Mouse (Mus musculus) embryonic facial prominence, embryonic 13.5 days (tissue): ENCODE measurements around the gene Apbb2. TPM values are rescaled to one million over a fixed set of nuclear protein-coding genes. Genes with fewer than 3 reads are reported as not detected.

ENCODE experiments used
- ATAC-seq: fragments of 200-750 bp; cut with Nextera tagmentation; 2 replicates; pipeline ENCODE4 v1.8.0; 2017; ENCODE audit warnings: low read depth; ENCODE audit not compliant: insufficient number of reproducible peaks, insufficient read depth, low FRiP score, low TSS enrichment
- H3K27ac ChIP-seq: fragments of 300-500 bp; sonication (generic); 2 replicates; pipeline ENCODE4 v1.5.1; 2015; ENCODE audit warnings: moderate library complexity, mild to moderate bottlenecking, inconsistent platforms
- H3K27me3 ChIP-seq: fragments of 300-500 bp; sonication (generic); 2 replicates; pipeline ENCODE4 v1.6.1; 2015; ENCODE audit warnings: mild to moderate bottlenecking, inconsistent platforms
- H3K36me3 ChIP-seq: fragments of 300-500 bp; sonication (generic); 2 replicates; pipeline ENCODE4 v1.6.1; 2015; ENCODE audit warnings: mild to moderate bottlenecking, inconsistent platforms
- H3K4me1 ChIP-seq: fragments of 300-500 bp; sonication (generic); 2 replicates; pipeline ENCODE4 v1.6.1; 2015; ENCODE audit warnings: inconsistent platforms
- H3K4me2 ChIP-seq: fragments of 300-500 bp; sonication (generic); 2 replicates; pipeline ENCODE4 v1.6.1; 2015; ENCODE audit warnings: moderate library complexity, mild to moderate bottlenecking, inconsistent platforms
- H3K4me3 ChIP-seq: fragments of 300-500 bp; sonication (generic); 2 replicates; pipeline ENCODE4 v1.5.1; 2015; ENCODE audit warnings: mild to moderate bottlenecking, inconsistent platforms
- H3K9ac ChIP-seq: fragments of 300-500 bp; sonication (generic); 2 replicates; pipeline ENCODE4 v1.6.1; 2015; ENCODE audit warnings: mild to moderate bottlenecking, inconsistent platforms
- H3K9me3 ChIP-seq: fragments of 300-500 bp; sonication (generic); 2 replicates; pipeline ENCODE4 v1.6.1; 2016; ENCODE audit warnings: inconsistent platforms
- WGBS: fragments of 180-500 bp; shearing (Covaris S2); methylation state at CpG from one replicate; pipeline ENCODE4 v1.1.7; 2015; ENCODE audit warnings: mixed read lengths; 5-methylcytosine and 5-hydroxymethylcytosine counted together
- polyA plus RNA-seq: library from polyadenylated mRNA; unstranded; fragments of >200 nt; fragmentation: Nextera tagmentation; extraction: Ambion mirVana; gene quantifications from 2 replicates; pipeline ENCODE4 v1.2.1, GENCODE M21; 2015

Gene Apbb2
- polyA plus RNA-seq, 1 experiment from 2014 or later, result 74.1 TPM

DNA sequence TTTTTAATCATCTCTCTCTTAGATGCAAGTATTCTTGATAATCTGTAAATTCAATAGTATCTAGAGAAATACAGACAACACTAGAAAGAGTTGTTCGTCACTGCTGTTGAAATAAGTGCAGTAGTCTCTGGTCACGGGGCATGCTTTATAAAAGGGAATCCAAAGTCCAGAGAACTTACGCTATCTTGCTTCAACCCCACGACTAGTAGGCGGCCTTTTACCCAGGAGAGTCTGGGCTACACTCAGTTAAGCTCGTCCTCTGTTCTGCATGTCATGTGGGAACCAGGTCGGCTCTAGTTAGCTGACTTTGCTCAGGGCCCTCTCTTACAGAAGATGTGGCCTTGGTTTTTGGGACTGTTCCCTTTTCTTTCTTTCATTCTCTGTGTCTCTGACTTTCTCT lies 289.8 kb downstream of the Apbb2 start:
- Histone ChIP-seq H3K36me3 (no peaks in the 10 kb centered on the region), H3K4me3 (no peak overlapping the region), H3K4me1 (peaks cover 15% of the 10 kb centered on the region), H3K4me2 (no peak overlapping the region), H3K27ac (no peak overlapping the region), H3K9ac (no peak overlapping the region), H3K27me3 (no peaks in the 10 kb centered on the region), H3K9me3 (no peaks in the 10 kb centered on the region)
- no peak for ATAC-seq
- 81% methylated on average over 7 of the region's 7 CpGs for WGBS

GRCm38 (mm10) chr5:66327949-66328726 lies 290.4 kb downstream of the Apbb2 start:
- Histone ChIP-seq H3K9me3 (no peaks in the 10 kb centered on the region), H3K27me3 (no peaks in the 10 kb centered on the region), H3K4me3 (no peak overlapping the region), H3K4me1 (peaks cover 15% of the 10 kb centered on the region), H3K9ac (no peak overlapping the region), H3K4me2 (no peak overlapping the region), H3K36me3 (no peaks in the 10 kb centered on the region), H3K27ac (0 out of 2 replicates have a peak overlapping the region, but pooled peaks have one; percentile 7)
- ATAC-seq, result no peak
- WGBS, result 39% methylated on average over 19 of the region's 19 CpGs

DNA sequence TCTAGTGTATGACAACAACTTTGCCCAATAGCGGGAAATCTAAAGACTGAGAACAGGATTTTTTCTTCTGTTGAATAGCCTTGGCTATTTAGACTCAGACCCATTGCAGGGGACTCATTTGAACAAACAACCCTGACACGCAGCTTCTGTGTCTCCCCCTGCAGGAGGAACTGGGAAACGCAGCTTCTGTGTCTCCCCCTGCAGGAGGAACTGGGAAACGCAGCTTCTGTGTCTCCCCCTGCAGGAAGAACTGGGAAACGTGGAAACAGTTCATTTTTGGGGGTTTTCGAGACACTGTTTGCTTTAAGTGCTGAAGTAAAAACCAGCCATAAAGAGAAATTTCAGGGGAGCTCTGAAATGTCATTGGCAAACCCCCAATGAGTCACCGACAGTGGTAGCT lies 292.2 kb downstream of the Apbb2 start:
- no peak overlapping the region for H3K9ac ChIP-seq
- no peaks in the 10 kb centered on the region for H3K36me3 ChIP-seq
- no peak overlapping the region for H3K4me3 ChIP-seq
- no peak overlapping the region for H3K27ac ChIP-seq
- ATAC-seq, result no peak
- H3K4me2 ChIP-seq, result no peak overlapping the region
- no peaks in the 10 kb centered on the region for H3K9me3 ChIP-seq
- WGBS, result 80% methylated on average over 7 of the region's 7 CpGs
- H3K4me1 ChIP-seq, result peaks cover 15% of the 10 kb centered on the region
- H3K27me3 ChIP-seq, result no peaks in the 10 kb centered on the region

DNA sequence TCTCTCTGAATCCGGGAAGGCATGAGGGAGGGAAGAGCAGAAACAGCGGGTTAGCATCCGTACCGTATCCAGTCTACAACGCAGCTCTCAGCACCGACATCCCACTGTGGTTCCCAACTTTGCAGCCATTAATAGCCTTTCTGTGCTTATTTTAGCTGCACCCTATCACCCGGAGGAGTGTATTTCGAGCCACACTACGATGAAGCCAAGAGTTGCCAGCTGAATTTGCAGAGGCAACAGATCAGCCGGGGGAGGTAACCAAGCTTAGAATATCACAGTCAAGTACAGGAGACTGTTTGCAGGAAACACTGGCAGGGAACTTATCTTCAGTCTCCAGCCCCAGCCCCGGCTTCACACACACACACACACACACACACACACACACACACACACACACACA lies 295.0 kb downstream of the Apbb2 start:
- Histone ChIP-seq H3K9me3 (no peaks in the 10 kb centered on the region), H3K27me3 (no peaks in the 10 kb centered on the region), H3K36me3 (no peaks in the 10 kb centered on the region), H3K4me1 (peaks cover 21% of the 10 kb centered on the region), H3K4me2 (no peak overlapping the region), H3K27ac (no peak overlapping the region), H3K9ac (no peak overlapping the region), H3K4me3 (no peak overlapping the region)
- 83% methylated on average over 11 of the region's 11 CpGs for WGBS
- no peak for ATAC-seq

DNA sequence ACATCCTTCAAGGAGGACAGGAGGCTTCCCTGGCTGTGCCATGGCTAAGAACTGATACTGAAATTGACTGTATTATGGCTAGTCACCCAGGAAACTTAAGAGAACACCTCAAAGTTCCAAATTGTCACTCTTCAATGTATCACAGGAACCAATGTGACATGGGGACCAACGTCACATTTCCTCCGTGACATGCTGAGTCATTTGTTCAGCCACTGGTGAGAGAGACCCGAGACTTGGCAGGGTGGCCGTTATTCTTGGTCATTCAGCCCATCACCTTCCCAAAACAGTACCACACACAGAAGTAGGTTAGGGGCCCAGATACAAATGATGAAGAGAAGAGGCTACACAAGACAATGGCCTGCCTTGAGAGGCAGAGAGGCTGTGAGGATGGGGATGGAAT lies 295.5 kb downstream of the Apbb2 start:
- WGBS, result 98% methylated on average over 4 of the region's 4 CpGs
- H3K9ac ChIP-seq, result no peak overlapping the region

GRCm38 (mm10) chr5:66319827-66320404 lies 298.7 kb downstream of the Apbb2 start:
- Histone ChIP-seq H3K9me3 (no peaks in the 10 kb centered on the region), H3K36me3 (no peaks in the 10 kb centered on the region), H3K27ac (peak overlapping the region; percentile 39; the same call in 1 of the 2 replicates), H3K27me3 (no peaks in the 10 kb centered on the region), H3K9ac (no peak overlapping the region), H3K4me1 (peaks cover 11% of the 10 kb centered on the region; the same call in 1 of the 2 replicates), H3K4me2 (peak overlapping the region; percentile 18), H3K4me3 (no peak overlapping the region)
- no peak for ATAC-seq
- WGBS, result 31% methylated on average over 14 of the region's 14 CpGs

More for the DNA sequence above, 295.5 kb downstream of the Apbb2 start:
- Histone ChIP-seq H3K4me3 (no peak overlapping the region), H3K9me3 (no peaks in the 10 kb centered on the region), H3K27me3 (no peaks in the 10 kb centered on the region), H3K27ac (no peak overlapping the region), H3K4me2 (no peak overlapping the region), H3K4me1 (peaks cover 17% of the 10 kb centered on the region), H3K36me3 (no peaks in the 10 kb centered on the region)
- ATAC-seq, result no peak

- no peak overlapping the region for H3K4me3 ChIP-seq
- H3K27me3 ChIP-seq, result no peaks in the 10 kb centered on the region
- H3K4me2 ChIP-seq, result peak overlapping the region; percentile 18; the same call in 1 of the 2 replicates
- WGBS, result 65% methylated on average over 6 of the region's 6 CpGs
- no peaks in the 10 kb centered on the region for H3K36me3 ChIP-seq
- ATAC-seq, result no peak
- no peak overlapping the region for H3K9ac ChIP-seq
- peaks cover 8% of the 10 kb centered on the region; the same call in 1 of the 2 replicates for H3K4me1 ChIP-seq
- H3K9me3 ChIP-seq, result no peaks in the 10 kb centered on the region
- peak overlapping the region; percentile 39; the same call in 1 of the 2 replicates for H3K27ac ChIP-seq
These were observed 299.2 kb downstream of the Apbb2 start for GRCm38 (mm10) chr5:66319341-66319740.

- WGBS, result 88% methylated on average over 5 of the region's 5 CpGs
- Histone ChIP-seq H3K4me2 (no peak overlapping the region), H3K36me3 (peaks cover 9% of the 10 kb centered on the region; the same call in 1 of the 2 replicates), H3K27me3 (no peaks in the 10 kb centered on the region), H3K4me1 (peaks cover 6% of the 10 kb centered on the region; the same call in 1 of the 2 replicates), H3K4me3 (no peak overlapping the region), H3K27ac (no peak overlapping the region), H3K9me3 (no peaks in the 10 kb centered on the region), H3K9ac (no peak overlapping the region)
- ATAC-seq, result no peak
These were observed 302.8 kb downstream of the Apbb2 start for GRCm38 (mm10) chr5:66315791-66316190.

GRCm38 (mm10) chr5:66310806-66311205 lies 307.8 kb downstream of the Apbb2 start:
- no peak overlapping the region for H3K27ac ChIP-seq
- no peak for ATAC-seq
- H3K4me1 ChIP-seq, result no peaks in the 10 kb centered on the region
- no peaks in the 10 kb centered on the region for H3K27me3 ChIP-seq
- no peak overlapping the region for H3K4me3 ChIP-seq
- H3K9me3 ChIP-seq, result no peaks in the 10 kb centered on the region
- no peak overlapping the region for H3K9ac ChIP-seq
- no peak overlapping the region for H3K4me2 ChIP-seq
- peaks cover 50% of the 10 kb centered on the region for H3K36me3 ChIP-seq
- WGBS, result 87% methylated on average over 11 of the region's 11 CpGs

- 28% methylated on average over 9 of the region's 9 CpGs for WGBS
- H3K4me1 ChIP-seq, result no peaks in the 10 kb centered on the region
- ATAC-seq, result no peak
These were observed 308.3 kb downstream of the Apbb2 start for GRCm38 (mm10) chr5:66310328-66310727.

DNA sequence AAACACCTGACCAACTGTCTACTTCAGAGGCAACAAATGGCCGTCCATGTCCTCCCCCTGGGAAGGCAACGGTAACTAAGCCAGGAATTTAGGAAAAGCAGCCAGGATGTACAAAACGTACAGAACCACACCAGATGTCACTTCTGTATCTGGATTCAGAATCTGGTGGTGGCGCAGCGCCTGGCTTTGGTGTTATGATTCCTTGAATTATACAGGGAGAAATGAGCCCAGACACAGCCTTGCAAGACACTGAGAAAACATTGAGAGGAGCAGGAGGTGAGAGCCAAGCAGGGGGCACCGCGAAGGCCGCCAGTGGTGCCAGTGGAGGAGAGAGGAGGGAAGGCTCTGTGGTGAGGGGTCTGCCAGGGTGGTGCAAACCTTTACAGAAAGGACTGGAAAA lies 313.1 kb downstream of the Apbb2 start:
- no peaks in the 10 kb centered on the region for H3K27me3 ChIP-seq
- no peak overlapping the region for H3K9ac ChIP-seq
- no peaks in the 10 kb centered on the region for H3K9me3 ChIP-seq
- H3K36me3 ChIP-seq, result peaks cover 64% of the 10 kb centered on the region
- no peak for ATAC-seq
- peaks cover 5% of the 10 kb centered on the region; the same call in 1 of the 2 replicates for H3K4me1 ChIP-seq
- H3K4me2 ChIP-seq, result no peak overlapping the region
- H3K4me3 ChIP-seq, result no peak overlapping the region
- WGBS, result 83% methylated on average over 8 of the region's 8 CpGs
- H3K27ac ChIP-seq, result no peak overlapping the region

More at GRCm38 (mm10) chr5:66310328-66310727, 308.3 kb downstream of the Apbb2 start:
- no peak overlapping the region for H3K9ac ChIP-seq
- H3K4me3 ChIP-seq, result no peak overlapping the region
- peaks cover 54% of the 10 kb centered on the region for H3K36me3 ChIP-seq
- no peaks in the 10 kb centered on the region for H3K9me3 ChIP-seq
- no peaks in the 10 kb centered on the region for H3K27me3 ChIP-seq
- H3K4me2 ChIP-seq, result no peak overlapping the region
- no peak overlapping the region for H3K27ac ChIP-seq
